Mouse (Mus musculus): ENCODE measurements around the gene Macrod2.

DNA sequence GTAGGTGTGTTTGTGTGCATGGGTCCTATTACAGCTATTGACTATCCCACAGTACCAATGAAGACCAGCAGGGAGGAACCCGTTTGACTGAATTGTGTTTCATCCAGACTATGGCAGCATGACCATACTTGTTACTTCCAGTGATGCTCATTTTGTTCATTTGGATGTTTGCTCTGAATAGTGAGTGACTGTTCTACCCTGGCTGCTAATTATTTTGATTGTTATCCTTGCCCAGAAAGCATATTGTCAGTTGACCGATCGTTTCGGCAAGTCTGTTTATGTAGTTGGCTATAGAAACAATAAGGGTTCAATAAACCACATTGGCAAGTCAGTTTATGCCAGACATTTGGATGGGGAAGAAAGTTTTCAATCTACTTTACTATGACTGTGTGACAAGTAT lies 510.2 kb downstream of the Macrod2 start:
- TF ChIP-seq POLR2A (IDR thresholded peaks at IDR 0.05; ENCODE audit: control insufficient read depth, low read depth, low read length) (no peak), CTCF (IDR thresholded peaks at IDR 0.05; ENCODE audit: control insufficient read depth, insufficient read depth, insufficient replicate concordance, low read depth, low read length) (no peak)

Measured in testis, adult 2 months (tissue).